Mouse (Mus musculus) hindbrain, embryonic 12.5 days (tissue): ENCODE measurements around the gene Car3. TPM values are rescaled to one million over a fixed set of nuclear protein-coding genes. Genes with fewer than 3 reads are reported as not detected.

Experiments
- ATAC-seq: fragments of 200-750 bp; cut with Nextera tagmentation; 2 replicates; pipeline ENCODE4 v1.8.0; 2017; ENCODE audit warnings: moderate TSS enrichment; ENCODE audit not compliant: low FRiP score
- H3K27ac ChIP-seq: fragments of 300-500 bp; sonication (generic); 2 replicates; pipeline ENCODE4 v1.5.1; 2016; ENCODE audit warnings: mild to moderate bottlenecking
- H3K27me3 ChIP-seq: fragments of 300-500 bp; sonication (generic); 2 replicates; pipeline ENCODE4 v1.6.1; 2016; ENCODE audit warnings: mild to moderate bottlenecking
- H3K36me3 ChIP-seq: fragments of 300-500 bp; sonication (generic); 2 replicates; pipeline ENCODE4 v1.6.1; 2016; ENCODE audit warnings: mild to moderate bottlenecking
- H3K4me1 ChIP-seq: fragments of 300-500 bp; sonication (generic); 2 replicates; pipeline ENCODE4 v1.6.1; 2016
- H3K4me2 ChIP-seq: fragments of 300-500 bp; sonication (generic); replicated peaks from 2 replicates; pipeline ENCODE4 v1.6.1; 2016; ENCODE audit warnings: mild to moderate bottlenecking
- H3K4me3 ChIP-seq: fragments of 300-500 bp; sonication (generic); 2 replicates; pipeline ENCODE4 v1.5.1; 2016; ENCODE audit warnings: mild to moderate bottlenecking
- H3K9ac ChIP-seq: fragments of 300-500 bp; sonication (generic); 2 replicates; pipeline ENCODE4 v1.6.1; 2016; ENCODE audit warnings: mild to moderate bottlenecking, moderate library complexity
- H3K9me3 ChIP-seq: fragments of 300-500 bp; sonication (generic); replicated peaks from 2 replicates; pipeline ENCODE4 v1.6.1; 2016; ENCODE audit warnings: mild to moderate bottlenecking
- WGBS: fragments of 180-500 bp; shearing (Covaris S2); methylation state at CpG from one replicate; pipeline ENCODE4 v1.1.7; 2016; 5-methylcytosine and 5-hydroxymethylcytosine counted together
- polyA plus RNA-seq: library from polyadenylated mRNA; unstranded; fragments of >200 nt; fragmentation: Nextera tagmentation; extraction: Ambion mirVana; gene quantifications from 2 replicates; pipeline ENCODE4 v1.2.1, GENCODE M21; 2016

The Car3 gene
- polyA plus RNA-seq, 1 experiment from 2014 or later = 3.7 TPM

DNA sequence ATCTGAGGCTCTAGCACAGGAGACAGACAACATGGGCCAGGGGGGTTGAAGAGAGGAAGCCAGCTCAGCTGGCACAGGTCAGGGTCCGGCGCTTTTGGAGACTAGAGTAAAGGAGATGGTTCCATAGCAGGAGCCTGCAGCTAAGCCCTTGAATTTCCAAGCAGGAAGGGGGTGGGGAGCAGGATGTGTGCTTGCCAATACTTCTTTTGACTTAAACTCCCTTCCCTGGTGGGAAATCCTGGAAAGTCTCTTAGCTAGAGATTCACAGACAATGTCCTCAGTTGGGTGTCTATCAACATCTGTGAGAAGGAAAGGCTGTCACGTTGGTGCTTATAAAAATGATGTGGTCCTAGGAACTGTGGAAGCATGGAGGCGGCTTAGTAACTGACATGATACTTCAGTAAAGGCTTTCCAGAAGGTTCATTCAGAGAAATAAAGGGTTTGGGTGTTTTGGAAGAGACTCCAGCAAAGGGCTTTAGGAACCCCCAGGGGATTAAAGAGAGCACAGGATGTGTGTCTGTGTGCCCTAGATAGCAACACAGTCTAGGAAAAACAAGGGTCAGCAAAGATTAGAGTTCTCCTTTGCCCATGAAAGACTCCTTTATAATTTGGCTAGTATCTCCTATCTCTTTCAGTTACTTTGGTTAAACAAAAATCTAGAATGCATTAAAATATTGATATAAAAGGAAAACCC is 26.6 kb downstream of the Car3 start:
- Histone ChIP-seq H3K4me3 (no peak overlapping the region), H3K27ac (no peak overlapping the region), H3K27me3 (peaks cover 14% of the 10 kb centered on the region; the same call in 1 of the 2 replicates), H3K4me2 (no peak overlapping the region; the same call in 1 of the 2 replicates), H3K9me3 (no peaks in the 10 kb centered on the region), H3K4me1 (no peaks in the 10 kb centered on the region), H3K9ac (no peak overlapping the region), H3K36me3 (no peaks in the 10 kb centered on the region)
- no peak for ATAC-seq
- 48% methylated on average over 4 of the region's 4 CpGs for WGBS

- H3K9me3 ChIP-seq = no peaks in the 10 kb centered on the region
- H3K27ac ChIP-seq = no peak overlapping the region
- no peak for ATAC-seq
- H3K4me1 ChIP-seq = no peaks in the 10 kb centered on the region
- no peak overlapping the region for H3K4me2 ChIP-seq
- no peaks in the 10 kb centered on the region for H3K36me3 ChIP-seq
- no peak overlapping the region for H3K9ac ChIP-seq
- WGBS = 82% methylated on average over 3 of the region's 3 CpGs
- no peak overlapping the region for H3K4me3 ChIP-seq
- H3K27me3 ChIP-seq = peaks cover 2% of the 10 kb centered on the region; the same call in 1 of the 2 replicates
These were observed 29.7 kb downstream of the Car3 start for GRCm38 (mm10) chr3:14892991-14893390.

DNA sequence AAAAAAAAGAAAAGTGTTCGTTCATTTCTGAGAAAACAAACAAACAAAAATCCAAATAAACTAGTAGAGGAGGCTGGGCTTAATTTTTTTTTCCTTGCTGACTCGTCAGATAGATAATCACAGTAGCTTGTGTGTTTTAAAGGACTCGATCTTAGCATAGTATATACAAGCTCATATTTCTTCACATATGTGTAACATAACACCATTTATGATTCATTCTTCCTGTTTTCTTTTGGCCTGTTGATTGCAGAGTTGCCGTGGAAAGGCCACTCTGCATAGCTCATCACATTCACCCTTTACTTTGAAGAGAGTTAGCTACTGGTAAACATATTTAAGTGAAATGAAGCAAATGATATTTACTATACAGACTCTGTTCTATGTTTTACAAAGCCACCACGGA is 30.4 kb downstream of the Car3 start:
- Histone ChIP-seq H3K9ac (no peak overlapping the region), H3K36me3 (no peaks in the 10 kb centered on the region), H3K27ac (no peak overlapping the region), H3K9me3 (no peaks in the 10 kb centered on the region), H3K4me2 (no peak overlapping the region), H3K4me3 (no peak overlapping the region), H3K27me3 (no peaks in the 10 kb centered on the region), H3K4me1 (no peaks in the 10 kb centered on the region)
- ATAC-seq = no peak
- 76% methylated on average over 5 of the region's 5 CpGs for WGBS

DNA sequence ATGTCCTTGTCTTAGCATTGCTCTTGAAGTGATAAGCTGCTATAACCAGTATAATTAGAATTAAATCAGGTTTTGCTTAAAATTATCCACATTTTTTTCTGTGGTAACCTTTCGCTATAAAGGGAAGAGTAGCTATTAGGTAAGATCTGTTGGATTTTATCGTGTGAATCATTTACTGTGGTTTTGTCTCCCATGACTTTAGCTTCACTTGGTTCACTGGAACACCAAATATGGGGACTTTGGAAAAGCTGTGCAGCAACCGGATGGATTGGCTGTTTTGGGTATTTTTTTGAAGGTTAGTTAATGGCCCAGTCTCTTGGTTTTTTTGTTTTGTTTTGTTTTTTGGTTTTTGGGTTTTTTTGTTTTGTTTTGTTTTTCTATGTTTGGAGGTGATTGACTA is 32.0 kb downstream of the Car3 start:
- no peak overlapping the region for H3K9ac ChIP-seq
- H3K27ac ChIP-seq = no peak overlapping the region
- no peak for ATAC-seq
- no peak overlapping the region for H3K4me3 ChIP-seq
- no peaks in the 10 kb centered on the region for H3K36me3 ChIP-seq
- no peak overlapping the region for H3K4me2 ChIP-seq
- H3K4me1 ChIP-seq = no peaks in the 10 kb centered on the region
- WGBS = 93% methylated on average over 3 of the region's 3 CpGs
- H3K27me3 ChIP-seq = no peaks in the 10 kb centered on the region
- H3K9me3 ChIP-seq = no peaks in the 10 kb centered on the region

GRCm38 (mm10) chr3:14897770-14898169 is 34.5 kb downstream of the Car3 start:
- H3K9me3 ChIP-seq = no peaks in the 10 kb centered on the region
- H3K4me3 ChIP-seq = no peak overlapping the region
- no peaks in the 10 kb centered on the region for H3K27me3 ChIP-seq
- H3K4me1 ChIP-seq = no peaks in the 10 kb centered on the region
- ATAC-seq = no peak
- no peak overlapping the region for H3K4me2 ChIP-seq
- 83% methylated on average over 6 of the region's 6 CpGs for WGBS
- no peak overlapping the region for H3K9ac ChIP-seq
- no peak overlapping the region for H3K27ac ChIP-seq
- H3K36me3 ChIP-seq = no peaks in the 10 kb centered on the region

GRCm38 (mm10) chr3:14903380-14903779 is 40.1 kb downstream of the Car3 start:
- no peaks in the 10 kb centered on the region for H3K36me3 ChIP-seq
- no peaks in the 10 kb centered on the region for H3K4me1 ChIP-seq
- H3K4me3 ChIP-seq = no peak overlapping the region
- no peak overlapping the region for H3K27ac ChIP-seq
- no peaks in the 10 kb centered on the region for H3K9me3 ChIP-seq
- no peak overlapping the region for H3K4me2 ChIP-seq
- WGBS = 96% methylated on average over 3 of the region's 3 CpGs
- no peak for ATAC-seq
- no peaks in the 10 kb centered on the region for H3K27me3 ChIP-seq
- no peak overlapping the region for H3K9ac ChIP-seq

DNA sequence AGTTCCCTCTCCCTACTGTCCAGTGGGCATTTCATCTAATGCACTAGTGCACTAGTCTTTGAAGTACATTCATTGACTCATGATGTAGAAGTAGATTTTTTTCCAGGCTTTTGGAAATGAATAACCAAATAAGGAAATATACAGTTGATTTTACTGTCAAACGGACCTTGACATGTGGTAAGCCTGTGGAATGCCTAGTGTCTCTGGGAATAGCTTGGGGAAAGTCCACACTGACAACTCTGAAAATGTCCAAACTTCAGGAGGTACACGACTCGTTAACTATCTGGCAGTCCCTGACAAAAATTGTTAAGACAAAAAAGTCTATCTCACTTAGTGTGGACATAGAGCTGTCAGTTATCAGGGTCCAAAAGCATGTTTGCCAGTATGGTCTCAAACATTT is 40.9 kb downstream of the Car3 start:
- Histone ChIP-seq H3K9me3 (no peaks in the 10 kb centered on the region), H3K27me3 (no peaks in the 10 kb centered on the region), H3K36me3 (no peaks in the 10 kb centered on the region), H3K27ac (no peak overlapping the region), H3K4me1 (no peaks in the 10 kb centered on the region), H3K4me2 (no peak overlapping the region), H3K9ac (no peak overlapping the region), H3K4me3 (no peak overlapping the region)
- 84% methylated on average over 3 of the region's 3 CpGs for WGBS
- no peak for ATAC-seq

- Histone ChIP-seq H3K9ac (no peak overlapping the region), H3K27ac (no peak overlapping the region), H3K9me3 (no peaks in the 10 kb centered on the region), H3K36me3 (no peaks in the 10 kb centered on the region), H3K4me2 (no peak overlapping the region), H3K4me3 (no peak overlapping the region), H3K27me3 (no peaks in the 10 kb centered on the region), H3K4me1 (no peaks in the 10 kb centered on the region)
- 36% methylated on average over 1 of the region's 1 CpGs for WGBS
- ATAC-seq = no peak
These were observed 44.0 kb downstream of the Car3 start for GRCm38 (mm10) chr3:14907271-14907670.

DNA sequence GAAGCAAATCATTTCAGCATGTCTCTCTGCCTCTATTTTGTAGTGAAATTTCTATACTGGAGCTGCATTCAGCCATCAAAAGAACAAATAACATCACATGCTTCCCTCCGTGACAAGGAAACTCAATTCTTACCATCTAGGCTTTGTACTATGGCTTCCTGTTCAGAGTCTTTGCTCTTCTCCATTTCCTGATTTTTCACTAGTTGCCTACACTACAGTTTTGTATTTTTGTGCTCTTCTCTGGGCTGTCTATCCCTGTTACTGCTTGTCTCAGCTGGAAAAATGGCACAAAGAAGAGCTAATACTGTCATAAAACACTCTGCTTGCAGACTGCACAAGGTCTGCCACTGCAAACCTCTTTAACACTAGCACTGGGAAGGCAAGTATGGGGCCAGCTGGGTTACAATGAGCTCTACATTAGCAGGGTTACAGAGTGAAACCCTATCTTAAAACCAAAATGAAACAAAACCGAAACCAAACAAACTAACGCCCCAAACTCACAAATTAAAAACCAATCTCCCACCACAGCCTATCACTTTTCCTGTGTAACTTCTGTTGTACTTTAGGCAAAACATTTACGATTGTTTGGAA is 48.8 kb downstream of the Car3 start:
- Histone ChIP-seq H3K27me3 (no peaks in the 10 kb centered on the region), H3K36me3 (no peaks in the 10 kb centered on the region), H3K4me2 (no peak overlapping the region), H3K4me3 (no peak overlapping the region), H3K9ac (no peak overlapping the region), H3K27ac (no peak overlapping the region), H3K4me1 (no peaks in the 10 kb centered on the region), H3K9me3 (no peaks in the 10 kb centered on the region)
- no peak for ATAC-seq
- 90% methylated on average over 4 of the region's 4 CpGs for WGBS

- Histone ChIP-seq H3K9ac (no peak overlapping the region), H3K36me3 (no peaks in the 10 kb centered on the region), H3K27ac (no peak overlapping the region), H3K4me2 (no peak overlapping the region), H3K27me3 (no peaks in the 10 kb centered on the region), H3K4me1 (no peaks in the 10 kb centered on the region), H3K9me3 (no peaks in the 10 kb centered on the region), H3K4me3 (no peak overlapping the region)
- no peak for ATAC-seq
- WGBS = 88% methylated on average over 4 of the region's 4 CpGs
These were observed 50.5 kb downstream of the Car3 start for GRCm38 (mm10) chr3:14913774-14914173.

GRCm38 (mm10) chr3:14915355-14915754 is 52.0 kb downstream of the Car3 start:
- Histone ChIP-seq H3K36me3 (no peaks in the 10 kb centered on the region), H3K9me3 (no peaks in the 10 kb centered on the region), H3K27me3 (no peaks in the 10 kb centered on the region), H3K27ac (no peak overlapping the region), H3K9ac (no peak overlapping the region), H3K4me1 (no peaks in the 10 kb centered on the region), H3K4me2 (no peak overlapping the region), H3K4me3 (no peak overlapping the region)
- no peak for ATAC-seq
- WGBS = 89% methylated on average over 2 of the region's 2 CpGs

- no peak for ATAC-seq
- no peaks in the 10 kb centered on the region for H3K27me3 ChIP-seq
- H3K36me3 ChIP-seq = no peaks in the 10 kb centered on the region
- H3K4me2 ChIP-seq = no peak overlapping the region
- no peaks in the 10 kb centered on the region for H3K9me3 ChIP-seq
- no peak overlapping the region for H3K4me3 ChIP-seq
- no peak overlapping the region for H3K27ac ChIP-seq
- no peak overlapping the region for H3K9ac ChIP-seq
- 54% methylated on average over 2 of the region's 2 CpGs for WGBS
- H3K4me1 ChIP-seq = no peaks in the 10 kb centered on the region
These were observed 53.9 kb downstream of the Car3 start for GRCm38 (mm10) chr3:14917261-14917660.
